Mouse (Mus musculus): ENCODE data around the gene Hc.

The Hc gene

GRCm38 (mm10) chr2:34978226-34978625 is 83.0 kb downstream of the Hc start:
- DNase-seq (ENCODE audit: low read depth, low spot score) = no peak

GRCm38 (mm10) chr2:34976945-34977658 is 84.1 kb downstream of the Hc start:
- no peak for DNase-seq (ENCODE audit: low read depth, low spot score)

GRCm38 (mm10) chr2:34976447-34976846 is 84.8 kb downstream of the Hc start:
- DNase-seq (ENCODE audit: low read depth, low spot score) = no peak

GRCm38 (mm10) chr2:34973087-34973486 is 88.2 kb downstream of the Hc start:
- no peak for DNase-seq (ENCODE audit: low read depth, low spot score)

GRCm38 (mm10) chr2:34971080-34971888 is 90.0 kb downstream of the Hc start:
- no peak for DNase-seq (ENCODE audit: low read depth, low spot score)

- no peak for DNase-seq (ENCODE audit: low read depth, low spot score)
Measured at GRCm38 (mm10) chr2:34970092-34970750, 91.0 kb downstream of the Hc start.

GRCm38 (mm10) chr2:34969166-34969565 is 92.1 kb downstream of the Hc start:
- DNase-seq (ENCODE audit: low read depth, low spot score) = no peak

- DNase-seq (ENCODE audit: low read depth, low spot score) = no peak
Measured at GRCm38 (mm10) chr2:34966243-34966934, 94.8 kb downstream of the Hc start.

- no peak for DNase-seq (ENCODE audit: low read depth, low spot score)
Measured at GRCm38 (mm10) chr2:34965806-34966205, 95.4 kb downstream of the Hc start.

GRCm38 (mm10) chr2:34965293-34965692 is 95.9 kb downstream of the Hc start:
- no peak for DNase-seq (ENCODE audit: low read depth, low spot score)

- no peak for DNase-seq (ENCODE audit: low read depth, low spot score)
Measured at GRCm38 (mm10) chr2:34964651-34965050, 96.6 kb downstream of the Hc start.

- no peak for DNase-seq (ENCODE audit: low read depth, low spot score)
Measured at GRCm38 (mm10) chr2:34964230-34964629, 97.0 kb downstream of the Hc start.

- no peak for DNase-seq (ENCODE audit: low read depth, low spot score)
Measured at GRCm38 (mm10) chr2:34963371-34963956, 97.8 kb downstream of the Hc start.

GRCm38 (mm10) chr2:34962893-34963292 is 98.3 kb downstream of the Hc start:
- DNase-seq (ENCODE audit: low read depth, low spot score) = no peak

GRCm38 (mm10) chr2:34962211-34962610 is 99.0 kb downstream of the Hc start:
- DNase-seq (ENCODE audit: low read depth, low spot score) = no peak

GRCm38 (mm10) chr2:34961481-34962036 is 99.7 kb downstream of the Hc start, which contains the start of gene Traf1:
Gene Traf1 (minus strand): TSS chr2:34961772.
- DNase-seq (ENCODE audit: low read depth, low spot score) = no peak

- DNase-seq (ENCODE audit: low read depth, low spot score) = no peak
Measured at GRCm38 (mm10) chr2:34960966-34961365, 100.3 kb downstream of the Hc start.

- DNase-seq (ENCODE audit: low read depth, low spot score) = no peak
Measured at GRCm38 (mm10) chr2:34960466-34960865, 100.8 kb downstream of the Hc start.

- DNase-seq (ENCODE audit: low read depth, low spot score) = no peak
Measured at GRCm38 (mm10) chr2:34958582-34958981, 102.7 kb downstream of the Hc start.

GRCm38 (mm10) chr2:34958036-34958435 is 103.2 kb downstream of the Hc start:
- DNase-seq (ENCODE audit: low read depth, low spot score) = no peak

GRCm38 (mm10) chr2:34957405-34957804 is 103.8 kb downstream of the Hc start:
- no peak for DNase-seq (ENCODE audit: low read depth, low spot score)

All from embryo, embryonic 11.5 days (tissue).